Mouse (Mus musculus): ENCODE data around the gene Haus6.

- TF ChIP-seq CTCF (IDR thresholded peaks at IDR 0.05; ENCODE audit: low read depth, low read length): no peak
- no peak for TF ChIP-seq POLR2AphosphoS5 (IDR thresholded peaks at IDR 0.05; ENCODE audit: insufficient replicate concordance, low read depth, low read length)
- TF ChIP-seq GATA1 (IDR thresholded peaks at IDR 0.05; ENCODE audit: borderline replicate concordance, low read length): no peak
Measured at GRCm38 (mm10) chr4:86548332-86548731, 63.5 kb downstream of the Haus6 start.

Data from G1E (cell line).